Mouse (Mus musculus) frontal cortex, postnatal 25 days (tissue): ENCODE measurements around the gene Cela3a.
"Not testable (repeated sequence)": the region's sequence is repeated elsewhere in the genome, so short reads cannot be mapped to it uniquely, and the experiment has no call there.

ENCODE experiments used
- DNase-seq, 2 experiments: peaks; one replicate each; pipeline ENCODE4 v3.0.0; 2022; ENCODE audit warnings: low spot score in 2 of 2

The Cela3a gene

DNA sequence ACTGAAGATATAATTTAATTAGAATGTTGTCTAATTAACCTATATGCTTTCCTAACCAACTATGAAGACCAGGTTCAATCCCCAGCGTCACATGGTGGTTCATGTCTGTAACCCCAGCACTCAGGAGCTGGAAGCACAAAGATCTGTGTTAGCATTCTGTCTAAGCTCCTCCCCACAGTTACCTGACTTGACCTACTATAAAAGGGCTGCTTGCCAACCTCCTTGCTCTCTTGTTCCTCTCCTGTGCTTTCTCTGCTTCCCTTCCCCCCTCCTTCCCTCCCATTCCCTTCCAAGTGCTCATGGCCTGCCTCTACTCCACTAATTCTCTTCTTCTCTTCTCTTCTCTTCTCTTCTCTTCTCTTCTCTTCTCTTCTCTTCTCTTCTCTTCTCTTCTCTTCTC lies 5.3 kb upstream of the Cela3a start:
- no peak for DNase-seq

DNA sequence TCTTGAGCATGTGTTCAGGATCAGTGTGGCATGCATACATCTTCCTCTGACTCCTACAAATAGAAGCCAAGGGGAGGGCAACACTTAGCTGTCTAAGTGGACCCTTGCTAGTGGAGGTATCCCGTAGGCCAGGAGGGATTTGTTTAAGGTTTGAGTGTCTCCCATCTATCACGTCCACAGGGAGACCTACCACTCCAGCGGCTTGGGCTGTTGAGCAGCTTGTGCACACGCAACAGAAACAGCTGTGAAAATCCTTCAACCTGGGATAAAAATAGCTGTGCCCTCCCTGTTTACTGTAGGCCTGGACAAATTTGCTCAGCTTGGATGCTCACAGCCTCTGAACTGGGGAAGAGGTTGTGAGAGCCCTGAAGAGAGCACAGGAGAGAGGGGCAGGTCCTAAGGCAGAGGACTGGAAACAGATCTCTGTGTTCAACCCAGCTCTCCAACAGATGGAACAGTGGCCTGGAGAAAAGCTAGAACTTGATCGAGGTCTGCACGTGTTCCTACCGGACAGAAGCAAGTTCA lies 2.7 kb upstream of the Cela3a start:
- DNase-seq = not testable (repeated sequence)

DNA sequence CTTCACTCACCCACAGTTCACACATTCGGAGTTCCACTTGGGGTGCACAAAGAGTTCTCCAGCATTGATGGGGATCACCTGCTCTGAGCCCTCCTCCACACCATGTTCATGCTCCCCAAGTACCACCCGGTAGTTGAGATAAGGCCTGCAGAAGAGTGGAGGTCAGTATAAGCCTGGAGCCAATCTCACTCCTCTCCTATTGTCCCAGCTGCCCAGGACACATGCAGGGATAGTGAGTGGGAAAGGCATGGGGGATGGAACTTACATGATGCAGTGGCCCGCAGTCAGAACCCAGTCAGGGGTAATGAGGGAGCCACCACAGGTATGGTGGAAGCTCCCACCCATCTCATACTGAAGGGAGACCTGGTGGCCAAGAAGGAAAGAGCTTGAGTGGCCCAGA lies 4.0 kb downstream of the Cela3a start:
- DNase-seq = no peak

- no peak for DNase-seq
These were observed 12.7 kb downstream of the Cela3a start for GRCm38 (mm10) chr4:137396641-137397525.

GRCm38 (mm10) chr4:137393378-137394135 lies 16.0 kb downstream of the Cela3a start:
- no peak for DNase-seq

GRCm38 (mm10) chr4:137392874-137393273 lies 16.7 kb downstream of the Cela3a start:
- DNase-seq = no peak

- DNase-seq = no peak
These were observed 18.3 kb downstream of the Cela3a start for GRCm38 (mm10) chr4:137391287-137391686.

GRCm38 (mm10) chr4:137390196-137390595 lies 19.4 kb downstream of the Cela3a start:
- no peak for DNase-seq

- no peak for DNase-seq
These were observed 20.6 kb downstream of the Cela3a start for GRCm38 (mm10) chr4:137388983-137389382.

GRCm38 (mm10) chr4:137388059-137388794 lies 21.4 kb downstream of the Cela3a start:
- peak; percentile 67 to 78 for DNase-seq

GRCm38 (mm10) chr4:137387482-137388058 lies 22.0 kb downstream of the Cela3a start:
- DNase-seq = no peak

- DNase-seq = no peak
These were observed 28.6 kb downstream of the Cela3a start for GRCm38 (mm10) chr4:137380702-137381605.

DNA sequence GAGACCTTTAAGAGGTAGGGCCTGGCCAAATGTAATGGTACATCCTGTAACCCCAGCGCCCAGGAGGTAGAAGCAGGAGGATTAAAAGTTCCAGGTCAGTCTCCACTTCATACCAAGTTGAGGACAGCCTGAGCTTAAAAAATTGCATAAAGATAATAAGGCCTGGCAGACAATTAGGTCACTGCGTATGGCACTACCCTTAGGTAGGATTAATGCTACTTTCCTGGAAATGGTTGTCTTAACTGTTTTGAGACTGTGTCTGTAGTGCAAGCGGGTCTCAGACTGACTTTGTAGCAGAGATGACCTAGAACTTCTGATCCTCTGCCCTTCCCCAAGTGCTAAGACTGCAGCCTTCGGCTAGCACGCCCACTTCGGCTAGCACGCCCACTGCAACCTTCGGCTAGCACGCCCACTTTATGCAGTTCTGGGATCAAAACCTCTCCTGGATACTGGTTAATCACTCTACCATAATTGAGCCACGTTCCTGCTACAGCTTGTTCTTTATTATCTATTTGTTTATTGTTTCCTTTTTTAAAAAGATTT lies 29.8 kb downstream of the Cela3a start:
- DNase-seq = no peak

- no peak for DNase-seq
These were observed 30.5 kb downstream of the Cela3a start for GRCm38 (mm10) chr4:137379085-137379484.

GRCm38 (mm10) chr4:137377526-137378304 lies 31.9 kb downstream of the Cela3a start:
- no peak for DNase-seq

GRCm38 (mm10) chr4:137376778-137377177 lies 32.8 kb downstream of the Cela3a start:
- DNase-seq = no peak

DNA sequence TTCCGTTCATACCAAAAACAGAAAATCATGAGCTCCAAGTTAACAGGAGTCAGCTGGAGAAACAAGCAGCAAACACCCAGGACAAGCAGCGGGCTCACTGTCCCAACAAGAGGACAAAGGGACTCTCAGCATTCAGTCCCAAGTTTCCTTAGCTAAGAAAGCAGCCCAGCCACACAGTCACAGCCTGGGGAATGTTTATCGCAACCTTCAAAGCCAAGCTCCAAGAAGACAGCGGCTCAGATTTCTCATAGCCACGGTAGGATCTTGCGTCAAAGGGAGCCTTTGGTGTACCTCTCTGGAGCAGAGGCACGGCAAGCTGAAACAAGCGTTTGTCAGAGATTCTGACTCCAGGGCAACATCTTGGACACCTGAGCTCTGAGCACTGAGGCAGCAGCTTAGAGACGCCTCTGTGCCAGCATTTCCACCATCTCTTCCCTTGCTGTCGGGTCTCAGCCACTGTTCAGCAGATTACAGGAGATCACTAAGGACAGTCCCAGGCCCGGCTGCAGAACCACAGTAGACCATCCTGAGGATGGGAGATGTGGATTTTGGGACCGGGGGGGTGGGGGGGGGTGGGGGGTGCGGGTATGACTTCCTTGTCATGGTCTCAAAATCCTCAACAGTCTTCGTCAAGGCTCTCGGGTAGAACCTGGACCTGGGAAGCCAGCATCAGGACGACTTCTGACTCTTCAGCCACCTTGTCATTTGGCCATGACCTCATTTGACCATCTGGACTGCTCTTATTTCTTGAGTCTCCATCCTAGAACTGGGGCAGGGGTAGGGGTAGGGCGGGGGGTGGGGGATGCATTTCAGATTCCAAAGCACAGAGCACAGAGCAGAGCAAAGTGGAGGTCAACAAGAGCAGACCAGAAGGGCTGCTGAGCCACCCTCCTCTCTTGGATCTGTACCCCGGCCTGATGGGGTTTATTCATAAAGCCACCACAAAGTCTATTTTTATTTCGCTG lies 34.0 kb downstream of the Cela3a start:
- DNase-seq = no peak

GRCm38 (mm10) chr4:137373711-137374110 lies 35.9 kb downstream of the Cela3a start:
- DNase-seq = no peak
